Mouse (Mus musculus): ENCODE data around the gene Cenpb. TPM values are rescaled to one million over a fixed set of nuclear protein-coding genes. Genes with fewer than 3 reads are reported as not detected.

The Cenpb gene
- polyA plus RNA-seq, 1 experiment from 2014 or later = 12.2 TPM

DNA sequence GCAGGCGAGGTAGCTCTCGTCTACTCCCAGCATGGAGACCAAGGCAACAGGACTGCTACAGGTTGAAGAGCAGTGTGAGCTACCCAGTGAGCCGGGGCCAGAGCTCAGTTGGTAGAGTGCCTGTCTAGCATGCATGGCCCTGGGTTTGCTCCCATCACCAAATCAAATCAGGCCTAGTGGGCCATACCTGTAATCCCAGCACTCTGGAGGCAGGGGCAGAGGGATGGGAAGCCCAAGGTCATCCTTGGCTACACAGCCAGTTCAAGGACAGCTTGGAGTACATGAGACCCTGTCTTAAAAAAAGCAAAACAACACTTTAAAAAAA, 30.7 kb downstream of the Cenpb start:
- Histone ChIP-seq H3K4me1 (replicated peaks; ENCODE audit: control insufficient read depth, insufficient read depth) (no peaks in the 10 kb centered on the region), H3K27ac (replicated peaks) (no peak overlapping the region), H3K4me2 (replicated peaks; ENCODE audit: low read depth) (no peak overlapping the region), H3K9me3 (ENCODE audit: control insufficient read depth, low read length) (no peaks in the 10 kb centered on the region), H3K27me3 (ENCODE audit: control insufficient read depth, insufficient read depth, low read length) (no peaks in the 10 kb centered on the region), H3K36me3 (ENCODE audit: control insufficient read depth, insufficient read depth, low read length) (peaks cover 43% of the 10 kb centered on the region), H3K4me3 (ENCODE audit: low read depth, low read length) (no peak overlapping the region), H3K9ac (ENCODE audit: low read length) (no peak overlapping the region)
- TF ChIP-seq CTCF (IDR thresholded peaks at IDR 0.05; ENCODE audit: low read depth) (no peak), EP300 (optimal IDR thresholded peaks at IDR 0.05) (no peak)
- no peak for ATAC-seq (ENCODE audit: low FRiP score, low TSS enrichment)
- DNase-seq (ENCODE audit: low spot score) = no peak
- WGBS = 87% methylated on average over 3 of the region's 3 CpGs

DNA sequence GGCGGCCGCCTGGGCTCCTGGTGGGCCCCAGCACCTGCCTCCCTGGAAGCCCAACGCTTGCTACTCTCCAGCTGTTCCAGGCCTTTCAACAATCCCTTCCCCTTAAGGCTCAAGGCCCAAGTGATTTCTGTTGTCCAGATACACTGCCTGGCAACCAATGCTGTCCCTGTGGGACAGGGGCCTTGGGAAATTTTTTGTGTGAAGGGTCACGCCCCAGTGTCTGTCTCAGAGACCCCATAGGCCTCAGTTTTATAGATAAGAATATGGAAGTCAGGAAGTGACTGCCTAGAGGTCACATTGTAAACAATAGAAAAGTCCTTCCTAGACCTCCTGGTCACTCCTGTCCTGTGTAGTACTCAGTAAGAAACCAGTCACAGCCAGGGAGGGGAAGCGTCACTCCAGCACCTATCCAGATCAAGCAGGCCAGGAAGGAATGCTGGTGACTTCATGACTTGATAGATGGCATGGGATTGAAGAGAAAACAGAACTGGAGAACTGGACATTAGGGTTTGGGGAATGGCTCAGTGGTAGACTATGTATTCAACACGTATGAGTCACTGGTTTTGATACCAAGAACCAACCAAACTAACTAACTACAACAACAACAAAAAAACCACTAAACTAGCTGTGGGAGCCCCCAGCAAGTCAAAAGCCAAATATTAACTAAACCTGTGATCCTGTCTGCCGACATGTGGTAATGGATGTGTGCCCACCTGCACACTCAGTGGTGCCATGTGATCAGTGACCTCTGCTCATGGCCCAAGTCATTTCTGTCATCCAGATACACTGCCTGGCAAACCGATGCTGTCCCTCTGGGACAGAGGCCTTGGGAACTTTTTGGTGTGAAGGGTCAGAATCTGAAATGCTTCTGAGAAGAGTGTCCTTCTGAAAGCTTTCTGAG, 31.3 kb downstream of the Cenpb start:
- TF ChIP-seq EP300 (optimal IDR thresholded peaks at IDR 0.05) = no peak
- Histone ChIP-seq H3K9me3 (ENCODE audit: control insufficient read depth, low read length) (no peaks in the 10 kb centered on the region), H3K4me1 (replicated peaks; ENCODE audit: control insufficient read depth, insufficient read depth) (no peaks in the 10 kb centered on the region), H3K27ac (replicated peaks) (no peak overlapping the region), H3K9ac (ENCODE audit: low read length) (no peak overlapping the region), H3K4me2 (replicated peaks; ENCODE audit: low read depth) (no peak overlapping the region), H3K36me3 (ENCODE audit: control insufficient read depth, insufficient read depth, low read length) (peaks cover 43% of the 10 kb centered on the region), H3K4me3 (ENCODE audit: low read depth, low read length) (no peak overlapping the region), H3K27me3 (ENCODE audit: control insufficient read depth, insufficient read depth, low read length) (no peaks in the 10 kb centered on the region)
- ATAC-seq (ENCODE audit: low FRiP score, low TSS enrichment) (no peak), DNase-seq (ENCODE audit: low spot score) (no peak)
- WGBS = 79% methylated on average over 8 of the region's 8 CpGs

DNA sequence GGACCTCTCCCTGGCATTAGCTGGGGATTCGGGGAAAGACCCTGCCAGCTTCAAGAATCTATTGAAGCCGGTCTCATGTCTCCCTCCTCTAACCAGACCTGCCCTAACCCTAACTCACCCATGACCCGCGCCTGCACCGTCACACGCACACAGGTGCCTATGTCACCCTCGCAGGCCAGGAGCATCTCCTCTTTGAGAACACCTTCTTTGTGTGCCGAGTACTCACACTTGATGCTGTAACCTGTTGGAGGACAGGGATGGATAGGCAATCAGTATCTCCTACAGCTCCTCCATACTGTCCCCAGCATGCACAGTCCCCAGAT, 32.9 kb downstream of the Cenpb start:
- DNase-seq (ENCODE audit: low spot score) (no peak), ATAC-seq (ENCODE audit: low FRiP score, low TSS enrichment) (no peak)
- Histone ChIP-seq H3K9ac (ENCODE audit: low read length) (no peak overlapping the region), H3K4me1 (replicated peaks; ENCODE audit: control insufficient read depth, insufficient read depth) (no peaks in the 10 kb centered on the region), H3K4me3 (ENCODE audit: low read depth, low read length) (no peak overlapping the region), H3K27me3 (ENCODE audit: control insufficient read depth, insufficient read depth, low read length) (no peaks in the 10 kb centered on the region), H3K9me3 (ENCODE audit: control insufficient read depth, low read length) (no peaks in the 10 kb centered on the region), H3K4me2 (replicated peaks; ENCODE audit: low read depth) (no peak overlapping the region), H3K36me3 (ENCODE audit: control insufficient read depth, insufficient read depth, low read length) (peaks cover 37% of the 10 kb centered on the region), H3K27ac (replicated peaks) (no peak overlapping the region)
- 89% methylated on average over 8 of the region's 8 CpGs for WGBS
- TF ChIP-seq EP300 (optimal IDR thresholded peaks at IDR 0.05) = no peak
- TF ChIP-seq CTCF (IDR thresholded peaks at IDR 0.05; ENCODE audit: low read depth) = no peak

DNA sequence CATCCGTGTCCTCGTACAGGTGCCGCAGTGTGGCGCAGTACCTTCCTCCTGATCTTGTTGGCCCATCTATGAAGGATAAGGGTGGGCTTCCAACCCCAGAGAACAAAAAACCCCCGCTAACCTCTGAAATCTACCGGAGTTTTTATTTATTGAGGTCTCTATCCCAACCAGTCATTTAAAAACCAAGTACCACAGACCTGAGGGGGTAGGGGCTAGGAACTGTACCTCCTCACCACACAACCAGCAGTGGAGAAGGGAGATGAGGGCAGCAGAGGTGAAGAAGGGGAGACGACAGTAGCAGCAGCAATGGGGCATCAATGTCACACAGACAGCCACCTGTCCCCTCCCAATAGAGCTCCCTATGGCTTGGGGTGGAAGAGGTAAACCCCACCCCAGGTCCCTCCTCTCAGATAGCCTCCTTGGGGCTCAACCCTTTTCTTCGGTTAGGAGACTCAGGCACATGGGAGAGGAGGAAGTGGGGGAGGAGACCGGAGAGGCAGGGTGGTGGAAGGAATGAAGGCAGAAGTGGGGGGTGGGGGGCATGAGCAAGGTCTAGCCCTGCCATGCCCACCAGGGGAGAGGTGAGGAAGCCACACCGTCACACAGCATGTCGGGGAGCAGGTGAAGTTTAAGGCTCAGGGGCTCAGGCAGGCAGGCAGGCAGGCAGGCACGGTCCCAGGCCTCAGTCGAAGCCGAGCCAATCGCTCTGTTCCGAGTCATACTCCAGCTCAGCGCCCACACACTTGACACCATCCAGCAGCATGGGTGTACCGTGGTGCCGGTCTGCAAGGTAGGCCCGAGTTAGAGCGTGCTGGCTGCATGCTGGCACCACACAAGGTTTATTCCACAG, 33.4 kb downstream of the Cenpb start:
- Histone ChIP-seq H3K27me3 (ENCODE audit: control insufficient read depth, insufficient read depth, low read length) (no peaks in the 10 kb centered on the region), H3K4me2 (replicated peaks; ENCODE audit: low read depth) (no peak overlapping the region), H3K27ac (replicated peaks) (no peak overlapping the region), H3K9me3 (ENCODE audit: control insufficient read depth, low read length) (no peaks in the 10 kb centered on the region), H3K4me1 (replicated peaks; ENCODE audit: control insufficient read depth, insufficient read depth) (no peaks in the 10 kb centered on the region), H3K9ac (ENCODE audit: low read length) (no peak overlapping the region), H3K4me3 (ENCODE audit: low read depth, low read length) (no peak overlapping the region), H3K36me3 (ENCODE audit: control insufficient read depth, insufficient read depth, low read length) (peaks cover 37% of the 10 kb centered on the region)
- DNase-seq (ENCODE audit: low spot score) = no peak
- no peak for TF ChIP-seq CTCF (IDR thresholded peaks at IDR 0.05; ENCODE audit: low read depth)
- no peak for TF ChIP-seq EP300 (optimal IDR thresholded peaks at IDR 0.05)
- 79% methylated on average over 21 of the region's 21 CpGs for WGBS
- no peak for ATAC-seq (ENCODE audit: low FRiP score, low TSS enrichment)

DNA sequence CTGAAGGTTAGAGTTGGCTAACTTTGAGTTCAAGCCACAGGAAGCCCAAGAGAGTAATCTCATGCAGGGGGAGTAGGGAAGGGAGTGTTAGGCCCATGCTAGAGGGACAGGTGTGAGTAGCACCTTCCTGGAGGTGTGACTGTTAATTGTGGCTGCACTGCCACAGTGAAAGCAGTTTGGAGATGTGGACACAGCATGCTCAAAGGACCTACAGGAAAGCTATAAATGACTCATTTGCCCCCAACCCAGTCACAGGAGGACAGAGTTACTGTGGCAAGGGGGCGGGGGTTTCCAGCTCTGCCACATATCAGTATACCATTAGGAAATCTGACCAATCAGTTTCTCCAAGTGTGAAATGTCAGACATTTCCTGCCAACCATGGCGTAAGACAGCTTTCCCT, 34.3 kb downstream of the Cenpb start:
- no peak for ATAC-seq (ENCODE audit: low FRiP score, low TSS enrichment)
- no peak for TF ChIP-seq CTCF (IDR thresholded peaks at IDR 0.05; ENCODE audit: low read depth)
- TF ChIP-seq EP300 (optimal IDR thresholded peaks at IDR 0.05) = no peak
- Histone ChIP-seq H3K4me2 (replicated peaks; ENCODE audit: low read depth) (no peak overlapping the region), H3K4me1 (replicated peaks; ENCODE audit: control insufficient read depth, insufficient read depth) (no peaks in the 10 kb centered on the region), H3K27me3 (ENCODE audit: control insufficient read depth, insufficient read depth, low read length) (no peaks in the 10 kb centered on the region), H3K9ac (ENCODE audit: low read length) (no peak overlapping the region), H3K9me3 (ENCODE audit: control insufficient read depth, low read length) (no peaks in the 10 kb centered on the region), H3K27ac (replicated peaks) (no peak overlapping the region), H3K36me3 (ENCODE audit: control insufficient read depth, insufficient read depth, low read length) (peaks cover 30% of the 10 kb centered on the region), H3K4me3 (ENCODE audit: low read depth, low read length) (no peak overlapping the region)
- no peak for DNase-seq (ENCODE audit: low spot score)
- 88% methylated on average over 2 of the region's 2 CpGs for WGBS

DNA sequence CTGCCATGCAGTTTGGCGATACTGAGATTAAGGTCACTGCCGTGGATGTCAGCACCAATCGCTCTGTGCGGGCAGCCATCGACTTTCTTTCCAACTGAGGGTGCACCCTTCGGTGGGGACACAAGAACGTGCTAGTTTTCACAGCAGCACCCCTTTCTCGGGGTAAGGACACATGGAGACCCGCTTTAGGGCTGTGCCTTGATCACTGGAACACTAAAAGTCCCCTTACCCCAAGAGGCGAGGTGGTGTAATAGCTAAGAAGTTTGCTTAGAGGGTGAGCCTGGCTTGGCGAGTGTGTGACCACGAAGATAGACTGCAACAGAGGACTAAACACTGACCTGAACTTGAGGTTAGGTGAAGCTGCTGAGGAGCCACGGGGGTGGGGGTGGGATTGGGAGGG, 34.7 kb downstream of the Cenpb start:
- TF ChIP-seq CTCF (IDR thresholded peaks at IDR 0.05; ENCODE audit: low read depth) (no peak), EP300 (optimal IDR thresholded peaks at IDR 0.05) (no peak)
- Histone ChIP-seq H3K4me2 (replicated peaks; ENCODE audit: low read depth) (no peak overlapping the region), H3K4me3 (ENCODE audit: low read depth, low read length) (no peak overlapping the region), H3K36me3 (ENCODE audit: control insufficient read depth, insufficient read depth, low read length) (peaks cover 30% of the 10 kb centered on the region), H3K27me3 (ENCODE audit: control insufficient read depth, insufficient read depth, low read length) (no peaks in the 10 kb centered on the region), H3K9me3 (ENCODE audit: control insufficient read depth, low read length) (no peaks in the 10 kb centered on the region), H3K27ac (replicated peaks) (no peak overlapping the region), H3K4me1 (replicated peaks; ENCODE audit: control insufficient read depth, insufficient read depth) (no peaks in the 10 kb centered on the region), H3K9ac (ENCODE audit: low read length) (no peak overlapping the region)
- WGBS = 65% methylated on average over 13 of the region's 13 CpGs
- DNase-seq (ENCODE audit: low spot score) (no peak), ATAC-seq (ENCODE audit: low FRiP score, low TSS enrichment) (no peak)
